ENCODE assay signal across 24 mouse cellular contexts in the genomic region with DNA sequence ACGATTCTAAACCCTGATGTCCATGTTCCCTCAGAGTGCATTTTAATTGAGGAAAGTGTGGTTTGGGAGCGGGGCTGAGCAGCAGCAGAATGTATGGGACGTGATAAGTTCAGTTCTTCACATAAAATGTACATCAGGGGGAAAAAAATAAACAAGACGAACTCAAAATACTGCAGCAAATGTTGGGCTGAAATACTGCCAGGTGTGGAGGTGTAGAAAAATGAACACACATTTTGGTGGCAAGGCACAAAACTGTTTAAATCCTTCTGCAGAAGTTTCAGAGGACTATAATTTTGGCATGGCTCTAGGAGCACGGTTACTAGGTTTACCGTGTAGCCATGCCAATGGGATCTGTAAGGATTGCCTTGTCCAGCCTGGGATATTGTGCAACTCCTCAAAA.
DNase-seq lines count a peak whose midpoint lies in the region; ATAC-seq and TF ChIP-seq lines count a peak whose summit lies in the region.
"Had no signal": no experiment of that assay in that cellular context is flagged by ENCODE, and none has a peak within 500 bp of the region (broad histone marks: within the 10 kb centered on the region; RNA-seq: fewer than 3 reads in every experiment).

No protein-coding gene starts in this region.

- no peak overlapping the region for H3K4me3 ChIP-seq in layer of hippocampus, adult 2 months
- no peak overlapping the region for H3K4me3 ChIP-seq in intestine, embryonic 15.5 days (replicated peaks)
- H3K4me3 ChIP-seq: embryonic facial prominence, embryonic 10.5 days; forebrain, embryonic 12.5 days; gastrocnemius, adult 2 months; heart, embryonic 12.5 days; limb, embryonic 10.5 days; midbrain, embryonic 13.5 days; neural tube, embryonic 13.5 days had no signal

- H3K36me3 ChIP-seq in intestine, embryonic 15.5 days = no peaks in the 10 kb centered on the region
- H3K36me3 ChIP-seq: embryonic facial prominence, embryonic 10.5 days; forebrain, embryonic 12.5 days; G1E; heart, embryonic 12.5 days; limb, embryonic 10.5 days; midbrain, embryonic 13.5 days; neural tube, embryonic 13.5 days had no signal

- ATAC-seq in intestine, embryonic 15.5 days = no peak
- ATAC-seq: midbrain, embryonic 13.5 days had no signal

- no peaks in the 10 kb centered on the region for H3K9me3 ChIP-seq in intestine, embryonic 15.5 days
- H3K9me3 ChIP-seq: embryonic facial prominence, embryonic 10.5 days; forebrain, embryonic 12.5 days; G1E; heart, embryonic 12.5 days; limb, embryonic 10.5 days; midbrain, embryonic 13.5 days; neural tube, embryonic 13.5 days had no signal

- TF ChIP-seq CTCF in layer of hippocampus, adult 2 months (conservative IDR thresholded peaks at IDR 0.05) = no peak

- 85% methylated on average over 6 of the region's 6 CpGs for WGBS in intestine, embryonic 15.5 days

- no peak overlapping the region for H3K9ac ChIP-seq in intestine, embryonic 15.5 days
- H3K9ac ChIP-seq: forebrain, embryonic 12.5 days; heart, embryonic 12.5 days; hindbrain, embryonic 14.5 days; midbrain, embryonic 13.5 days; neural tube, embryonic 13.5 days had no signal

- no peak overlapping the region for H3K4me2 ChIP-seq in intestine, embryonic 15.5 days (replicated peaks)
- H3K4me2 ChIP-seq: forebrain, embryonic 12.5 days; heart, embryonic 12.5 days; hindbrain, embryonic 14.5 days; midbrain, embryonic 13.5 days; neural tube, embryonic 13.5 days had no signal

- DNase-seq in frontal cortex, postnatal 36 days (ENCODE audit: low spot score in 2 of 2) = peak; percentile 30 to 67
- no peak for DNase-seq in frontal cortex, postnatal 10 days (ENCODE audit: low spot score in 2 of 2)
- DNase-seq in adipocyte (ENCODE audit: low spot score) = peak; percentile 14
- peak; percentile 35 to 49 for DNase-seq in layer of hippocampus, adult 2 months (ENCODE audit: low spot score in 2 of 2)
- peak; percentile 47 to 55 for DNase-seq in right cerebral cortex, postnatal 10 days (ENCODE audit: low spot score in 2 of 2)
- DNase-seq in cerebellum, adult 18-20 months = no peak
- DNase-seq: adrenal gland, postnatal 25 days; cerebellum, adult 2 months; gastrocnemius, adult 2 months; heart, adult 11 months; heart, postnatal 14 days; kidney, postnatal 36 days; lung, adult 18-20 months; lung, postnatal 14 days; thymus, postnatal 14 days had no signal

- H3K4me1 ChIP-seq in intestine, embryonic 15.5 days (replicated peaks) = no peaks in the 10 kb centered on the region
- H3K4me1 ChIP-seq: heart, embryonic 12.5 days had no signal

- H3K27ac ChIP-seq in layer of hippocampus, adult 2 months = peak overlapping the region; percentile 77
- H3K27ac ChIP-seq in intestine, embryonic 15.5 days = no peak overlapping the region
- H3K27ac ChIP-seq: embryonic facial prominence, embryonic 10.5 days; forebrain, embryonic 12.5 days; gastrocnemius, adult 2 months; hindbrain, embryonic 14.5 days; limb, embryonic 10.5 days; midbrain, embryonic 13.5 days; neural tube, embryonic 13.5 days had no signal

- H3K27me3 ChIP-seq in intestine, embryonic 15.5 days (replicated peaks) = no peaks in the 10 kb centered on the region
- H3K27me3 ChIP-seq: forebrain, embryonic 12.5 days; heart, embryonic 12.5 days; midbrain, embryonic 13.5 days; neural tube, embryonic 13.5 days had no signal

Comparison
In these comparisons a context has a peak if more than half of its experiments do, and no peak if none do; other contexts are left out.
1. DNase-seq: peak in frontal cortex, postnatal 36 days (2 of 2), adipocyte (single experiment), layer of hippocampus, adult 2 months (2 of 2) and right cerebral cortex, postnatal 10 days (2 of 2); none in frontal cortex, postnatal 10 days (0 of 2) and cerebellum, adult 18-20 months (0 of 2).